Mouse (Mus musculus) neural tube, embryonic 14.5 days (tissue): ENCODE results near the gene Msh5. TPM values are rescaled to one million over a fixed set of nuclear protein-coding genes. Genes with fewer than 3 reads are reported as not detected.

Experiments used
- ATAC-seq: fragments of 200-750 bp; cut with Nextera tagmentation; 2 replicates; pipeline ENCODE4 v1.8.0; 2017; ENCODE audit warnings: low read depth, mild to moderate bottlenecking, moderate TSS enrichment, moderate library complexity
- H3K27ac ChIP-seq: fragments of 300-500 bp; sonication (generic); 2 replicates; pipeline ENCODE4 v1.5.1; 2014; ENCODE audit warnings: low read depth, mild to moderate bottlenecking, control low read depth, low read length, moderate library complexity, mixed read lengths
- H3K27me3 ChIP-seq: fragments of 300-500 bp; sonication (generic); 2 replicates; pipeline ENCODE4 v1.6.1; 2014; ENCODE audit warnings: low read length; ENCODE audit not compliant: control insufficient read depth, insufficient read depth
- H3K36me3 ChIP-seq: fragments of 300-500 bp; sonication (generic); 2 replicates; pipeline ENCODE4 v1.6.1; 2014; ENCODE audit warnings: low read length, mixed read lengths; ENCODE audit not compliant: control insufficient read depth, insufficient read depth
- H3K4me1 ChIP-seq: fragments of 300-500 bp; sonication (generic); 2 replicates; pipeline ENCODE4 v1.6.1; 2014; ENCODE audit warnings: low read length; ENCODE audit not compliant: control insufficient read depth, insufficient read depth
- H3K4me2 ChIP-seq: fragments of 300-500 bp; sonication (generic); 2 replicates; pipeline ENCODE4 v1.6.1; 2014; ENCODE audit warnings: mild to moderate bottlenecking, low read depth, low read length, control low read depth
- H3K4me3 ChIP-seq: fragments of 300-500 bp; sonication (generic); 2 replicates; pipeline ENCODE4 v1.5.1; 2014; ENCODE audit warnings: low read depth, low read length, control low read depth, mixed read lengths
- H3K9ac ChIP-seq: fragments of 300-500 bp; sonication (generic); replicated peaks from 2 replicates; pipeline ENCODE4 v1.6.1; 2014; ENCODE audit warnings: low read depth, mild to moderate bottlenecking, control low read depth, low read length, mixed read lengths
- H3K9me3 ChIP-seq: fragments of 300-500 bp; sonication (generic); 2 replicates; pipeline ENCODE4 v1.6.1; 2016; ENCODE audit warnings: low read length; ENCODE audit not compliant: control insufficient read depth
- WGBS: fragments of 180-500 bp; shearing (Covaris S2); extraction: QIAGEN DNeasy Blood & Tissue Kit; methylation state at CpG from one replicate; pipeline ENCODE4 v1.1.7; 2014; 5-methylcytosine and 5-hydroxymethylcytosine counted together
- polyA plus RNA-seq: library from polyadenylated mRNA; unstranded; fragments of >200 nt; fragmentation: Nextera tagmentation; extraction: Ambion mirVana; gene quantifications from 2 replicates; pipeline ENCODE4 v1.2.1, GENCODE M21; 2014

Gene Msh5
- polyA plus RNA-seq, 1 experiment from 2014 or later, result 2.2 TPM

DNA sequence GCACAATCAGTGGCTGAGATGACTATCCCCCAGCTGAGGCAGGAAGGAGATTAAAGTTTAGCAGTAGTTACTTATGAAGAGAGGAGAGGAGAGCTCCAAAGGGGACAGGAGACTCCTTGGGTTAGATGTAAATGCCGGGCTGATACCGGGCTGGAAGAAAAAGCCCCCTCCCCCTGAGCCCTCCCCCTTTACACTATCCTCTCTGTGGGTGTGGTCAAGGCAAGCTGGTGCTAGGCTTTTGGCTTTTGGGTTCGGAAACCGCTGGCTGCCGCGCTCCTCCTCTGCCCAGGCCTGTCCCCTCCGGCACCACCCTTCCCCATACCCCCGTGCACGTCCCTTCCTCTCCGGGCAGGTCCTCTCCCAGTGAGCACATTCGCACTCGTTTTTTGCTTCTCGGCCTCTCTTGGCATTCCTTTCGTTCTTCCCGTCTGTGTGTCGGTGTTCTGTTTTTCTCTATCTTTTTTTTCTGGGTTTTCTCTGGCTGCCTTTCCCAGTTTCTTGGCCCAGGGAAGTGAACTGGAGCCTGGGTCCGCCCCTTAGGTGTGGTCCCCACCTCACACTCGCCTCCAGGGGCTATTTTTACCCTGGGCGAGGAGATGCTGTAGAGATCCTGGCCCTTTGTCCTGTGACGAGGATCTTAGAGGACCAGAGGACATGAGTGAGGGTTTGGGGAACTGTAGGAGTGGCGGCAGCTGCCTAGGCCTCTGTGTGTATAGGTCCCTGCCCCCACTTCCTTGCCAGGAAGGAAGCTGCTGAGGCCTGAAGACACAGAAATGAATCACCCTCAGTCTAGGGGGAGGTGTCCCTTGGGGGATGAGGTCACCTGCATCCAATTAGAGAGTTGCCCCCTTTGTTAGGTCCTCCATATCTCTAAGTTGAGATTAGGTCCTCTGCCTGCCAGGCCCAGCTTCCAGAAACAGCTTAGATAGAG, 4.9 kb upstream of the Msh5 start:
- peak overlapping the region; percentile 31 for H3K4me3 ChIP-seq
- WGBS, result 4% methylated on average over 19 of the region's 21 CpGs
- ATAC-seq, result peak; percentile 57
- no peaks in the 10 kb centered on the region for H3K9me3 ChIP-seq
- peaks cover 5% of the 10 kb centered on the region; the same call in 1 of the 2 replicates for H3K4me1 ChIP-seq
- H3K9ac ChIP-seq, result peak overlapping the region; percentile 54
- H3K27me3 ChIP-seq, result no peaks in the 10 kb centered on the region
- peak overlapping the region; percentile 38 for H3K4me2 ChIP-seq
- peak overlapping the region; percentile 82 for H3K27ac ChIP-seq
- H3K36me3 ChIP-seq, result no peaks in the 10 kb centered on the region

DNA sequence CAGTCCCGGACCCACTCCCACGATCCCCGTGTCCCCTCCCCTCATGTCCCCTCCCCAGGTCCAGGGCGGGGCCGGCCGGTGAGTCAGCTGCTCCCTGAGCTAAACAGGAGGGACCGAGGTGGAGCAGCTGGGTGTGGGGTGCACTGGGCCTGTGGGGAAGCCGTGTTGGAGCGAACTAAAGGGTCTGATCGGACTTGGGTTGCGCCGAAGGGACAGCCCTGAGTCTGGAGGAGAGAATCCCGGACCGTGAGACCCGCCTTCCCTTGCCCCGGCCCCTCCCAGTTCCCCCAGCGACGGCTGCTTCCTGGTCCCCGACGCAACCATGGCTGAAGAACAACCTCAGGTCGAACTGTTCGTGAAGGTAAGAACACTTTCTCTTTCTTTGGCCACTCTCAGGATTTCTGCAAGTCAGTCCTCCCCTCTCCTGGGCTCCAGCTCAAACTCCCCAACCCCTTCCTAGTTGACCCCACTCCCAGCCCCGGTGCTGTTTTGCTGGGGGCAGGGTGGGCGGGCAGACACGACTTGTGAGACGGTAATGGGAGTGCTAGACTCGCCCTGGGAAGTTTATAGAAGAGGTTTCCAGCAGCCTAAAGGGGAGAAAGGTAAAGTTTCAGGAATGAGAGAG, 3.7 kb upstream of the Msh5 start:
- H3K9me3 ChIP-seq, result no peaks in the 10 kb centered on the region
- H3K36me3 ChIP-seq, result no peaks in the 10 kb centered on the region
- H3K27me3 ChIP-seq, result no peaks in the 10 kb centered on the region
- no peak for ATAC-seq
- peak overlapping the region; percentile 38 for H3K4me2 ChIP-seq
- H3K4me1 ChIP-seq, result peaks cover 5% of the 10 kb centered on the region; the same call in 1 of the 2 replicates
- peak overlapping the region; percentile 35 for H3K4me3 ChIP-seq
- WGBS, result 0% methylated on average over 24 of the region's 27 CpGs
- peak overlapping the region; percentile 46 for H3K9ac ChIP-seq
- peak overlapping the region; percentile 49 for H3K27ac ChIP-seq

DNA sequence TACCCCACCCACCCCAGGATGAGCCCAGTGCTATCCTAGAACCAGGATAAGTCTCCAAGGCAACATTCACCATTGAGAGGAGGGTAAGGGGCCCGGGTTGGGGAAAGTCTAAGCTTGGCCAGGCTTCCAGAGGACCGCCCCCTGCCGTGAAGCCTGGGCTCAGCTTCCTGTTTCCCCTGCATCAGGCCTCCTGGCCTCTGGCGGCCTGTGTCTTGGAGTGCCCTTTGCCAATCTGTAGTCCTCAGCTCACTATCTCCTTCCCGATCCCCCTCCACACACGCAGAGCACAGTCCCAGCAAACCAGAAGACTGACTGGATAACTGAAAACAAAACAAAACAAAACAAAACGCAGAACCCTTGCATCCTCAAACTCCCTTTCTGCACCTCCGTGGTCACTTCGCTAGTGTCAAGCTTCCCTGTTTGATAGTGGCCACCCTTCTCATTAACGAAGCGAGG, 3.0 kb upstream of the Msh5 start, which contains the start of gene Clic1:
TSS of gene Clic1 (plus strand) at position 406 of the 456 bp plus-strand sequence.
- WGBS, result 4% methylated on average over 11 of the region's 11 CpGs
- peak within 1 kb of the TSS; percentile 46 for H3K9ac ChIP-seq
- peaks cover 5% of the 10 kb centered on the region; the same call in 1 of the 2 replicates for H3K4me1 ChIP-seq
- H3K36me3 ChIP-seq, result no peaks in the 10 kb centered on the region
- no peak for ATAC-seq
- H3K4me3 ChIP-seq, result peak within 1 kb of the TSS; percentile 35
- peak within 1 kb of the TSS; percentile 49 for H3K27ac ChIP-seq
- peak within 1 kb of the TSS; percentile 38 for H3K4me2 ChIP-seq
- H3K27me3 ChIP-seq, result no peaks in the 10 kb centered on the region
- no peaks in the 10 kb centered on the region for H3K9me3 ChIP-seq

DNA sequence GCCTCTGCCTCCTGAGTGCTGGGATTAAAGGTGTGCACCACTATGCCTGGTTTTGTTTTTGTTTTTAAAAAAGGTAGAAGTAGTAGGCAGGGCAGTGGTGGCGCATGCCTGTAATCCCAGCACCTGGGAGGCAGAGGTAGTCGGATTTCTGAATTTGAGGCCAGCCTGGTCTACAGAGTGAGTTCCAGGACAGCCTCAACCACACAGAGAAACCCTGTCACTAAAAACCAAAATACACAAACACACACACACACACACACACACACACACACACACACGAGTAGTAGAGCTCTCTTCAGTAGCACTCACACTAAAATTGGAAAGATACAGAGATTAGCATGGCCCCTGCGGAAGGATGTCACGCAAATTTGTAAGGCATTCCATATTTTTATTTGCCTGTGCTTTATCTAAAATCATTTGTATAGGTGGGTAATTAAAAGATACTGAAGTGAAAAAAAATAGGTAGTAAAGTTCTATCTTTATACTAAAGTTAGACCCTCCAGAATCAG, 2.4 kb upstream of the Msh5 start:
- Histone ChIP-seq H3K4me1 (peaks cover 5% of the 10 kb centered on the region; the same call in 1 of the 2 replicates), H3K27ac (no peak overlapping the region), H3K36me3 (no peaks in the 10 kb centered on the region), H3K27me3 (no peaks in the 10 kb centered on the region), H3K4me2 (no peak overlapping the region), H3K4me3 (no peak overlapping the region), H3K9me3 (no peaks in the 10 kb centered on the region), H3K9ac (no peak overlapping the region)
- 86% methylated on average over 5 of the region's 5 CpGs for WGBS
- no peak for ATAC-seq

DNA sequence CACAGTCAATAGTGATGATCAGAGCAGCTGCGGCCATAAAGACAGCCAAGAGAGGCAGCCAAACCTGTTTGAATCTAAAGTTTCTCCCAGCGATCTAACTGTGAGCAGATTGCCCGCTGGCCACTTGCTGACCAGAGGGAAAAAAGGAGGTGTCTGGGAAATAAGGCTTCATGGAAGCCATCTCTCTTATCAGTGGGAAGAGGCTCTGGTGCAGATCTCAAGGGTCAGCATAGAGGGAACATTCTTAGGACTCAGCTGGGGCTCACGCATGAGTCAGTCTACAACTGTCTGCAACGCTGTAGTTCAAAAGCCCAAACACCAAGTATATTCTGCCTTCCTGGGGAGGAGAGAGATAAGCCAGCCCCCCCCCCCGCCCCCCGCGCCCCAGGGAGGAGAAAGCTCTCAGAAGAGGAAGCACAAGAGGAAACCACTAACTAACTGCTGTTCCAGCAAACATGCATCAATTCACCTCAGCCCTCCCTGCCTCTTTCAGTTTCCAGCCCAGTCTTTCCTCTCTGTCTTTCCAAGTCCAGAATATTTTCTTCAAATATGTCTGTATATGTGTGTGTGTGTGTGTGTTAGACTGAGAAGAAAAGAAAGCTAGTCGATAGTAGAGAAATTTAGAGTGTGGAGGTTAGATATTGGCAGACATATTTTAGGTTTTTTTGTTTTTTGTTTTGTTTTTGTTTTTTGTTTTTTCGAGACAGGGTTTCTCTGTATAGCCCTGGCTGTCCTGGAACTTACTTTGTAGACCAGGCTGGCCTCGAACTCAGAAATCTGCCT, 1.8 kb upstream of the Msh5 start:
- Histone ChIP-seq H3K9ac (no peak overlapping the region), H3K4me2 (no peak overlapping the region), H3K4me3 (no peak overlapping the region), H3K36me3 (no peaks in the 10 kb centered on the region), H3K27me3 (no peaks in the 10 kb centered on the region), H3K9me3 (no peaks in the 10 kb centered on the region), H3K4me1 (peaks cover 5% of the 10 kb centered on the region; the same call in 1 of the 2 replicates), H3K27ac (peak overlapping the region; percentile 12; the same call in 1 of the 2 replicates)
- no peak for ATAC-seq
- 36% methylated on average over 11 of the region's 11 CpGs for WGBS

DNA sequence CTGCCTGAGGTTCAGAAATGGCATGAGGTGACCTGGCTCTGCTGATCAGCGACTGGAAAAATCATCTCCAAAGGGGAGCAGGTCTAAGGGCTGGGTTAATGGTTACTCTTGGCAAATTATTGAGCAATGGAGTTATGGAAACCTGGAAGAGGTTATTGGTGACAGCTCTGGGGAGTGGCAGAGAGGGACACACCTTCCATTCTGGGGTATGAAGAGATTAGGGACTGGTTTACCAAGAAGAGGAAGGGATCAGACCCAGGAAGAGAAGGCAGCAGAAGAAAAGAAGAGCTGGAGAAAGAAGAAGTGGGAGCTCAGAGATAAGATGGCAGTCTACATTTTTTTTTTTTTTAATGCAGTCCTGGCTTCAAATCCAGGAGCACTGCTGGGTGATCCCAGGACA, 1.1 kb upstream of the Msh5 start:
- peak overlapping the region; percentile 12; the same call in 1 of the 2 replicates for H3K27ac ChIP-seq
- no peak overlapping the region for H3K4me3 ChIP-seq
- WGBS, result 56% methylated on average over 1 of the region's 1 CpGs
- no peaks in the 10 kb centered on the region for H3K36me3 ChIP-seq
- no peak overlapping the region for H3K9ac ChIP-seq
- peaks cover 5% of the 10 kb centered on the region; the same call in 1 of the 2 replicates for H3K4me1 ChIP-seq
- ATAC-seq, result no peak
- H3K27me3 ChIP-seq, result no peaks in the 10 kb centered on the region
- no peaks in the 10 kb centered on the region for H3K9me3 ChIP-seq
- no peak overlapping the region for H3K4me2 ChIP-seq

DNA sequence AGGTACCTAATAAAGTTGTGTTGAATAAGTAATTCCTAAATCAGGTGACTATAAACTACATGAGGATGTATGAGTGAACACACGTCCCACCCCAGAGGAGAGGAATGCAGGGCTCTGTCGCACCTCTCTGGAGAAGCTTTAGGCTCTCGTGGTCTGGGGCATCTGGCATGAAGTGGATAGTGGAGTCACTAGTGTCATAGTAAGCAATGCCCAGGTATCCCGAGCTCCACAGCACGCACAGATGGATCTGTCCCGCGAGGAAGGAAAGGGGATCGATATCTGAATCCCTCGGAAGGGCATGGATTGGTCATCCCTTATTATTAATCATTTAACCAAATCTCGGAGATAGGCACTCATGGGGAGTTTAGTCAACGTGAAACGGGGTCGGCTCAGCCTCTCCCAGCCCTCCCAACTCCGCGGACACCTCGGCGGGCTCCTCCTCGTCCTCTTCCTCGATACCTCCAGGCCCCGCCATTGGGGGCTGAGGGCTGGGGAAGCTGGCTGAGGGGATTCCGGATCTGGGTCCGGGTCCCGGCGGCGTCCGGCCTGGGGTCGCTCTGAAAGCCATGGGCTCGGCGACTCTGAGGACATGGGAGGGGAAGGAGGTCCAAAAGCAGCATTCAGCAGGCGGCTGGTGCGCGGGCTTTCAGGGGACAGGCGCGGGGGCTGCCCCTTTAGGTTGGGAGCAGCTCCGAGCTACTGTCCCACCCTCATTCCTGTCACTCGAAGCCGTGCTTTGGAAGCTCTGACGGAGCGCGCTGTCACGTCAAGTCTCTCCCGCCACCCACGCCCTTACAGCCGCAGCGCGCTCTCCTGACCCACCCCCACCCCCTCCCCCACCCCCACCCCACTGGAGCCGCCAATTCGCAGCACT, 501 bp downstream of the Msh5 start:
- no peaks in the 10 kb centered on the region for H3K36me3 ChIP-seq
- peak overlapping the region; percentile 62; the same call in 1 of the 2 replicates for H3K27ac ChIP-seq
- peak overlapping the region; percentile 74 for H3K9ac ChIP-seq
- peak overlapping the region; percentile 99 for H3K4me2 ChIP-seq
- WGBS, result 5% methylated on average over 48 of the region's 48 CpGs
- H3K27me3 ChIP-seq, result no peaks in the 10 kb centered on the region
- no peaks in the 10 kb centered on the region for H3K9me3 ChIP-seq
- ATAC-seq, result peak; percentile 73
- H3K4me3 ChIP-seq, result peak overlapping the region; percentile 49
- 0 out of 2 replicates have a peak, but pooled peaks cover 2% of the 10 kb centered on the region for H3K4me1 ChIP-seq
